Mouse (Mus musculus) lung, embryonic 14.5 days (tissue): ENCODE data around the gene Plekhn1. TPM values are rescaled to one million over a fixed set of nuclear protein-coding genes. Genes with fewer than 3 reads are reported as not detected.

Experiments used
- ATAC-seq: fragments of 200-750 bp; cut with Nextera tagmentation; 2 replicates; pipeline ENCODE4 v1.8.0; 2017; ENCODE audit warnings: mild to moderate bottlenecking, moderate TSS enrichment, moderate library complexity; ENCODE audit not compliant: insufficient read depth
- DNase-seq: peaks from one replicate; pipeline ENCODE4 v3.0.0-alpha.2; 2015
- H3K27ac ChIP-seq: fragments of 300-500 bp; sonication (generic); 2 replicates; pipeline ENCODE4 v1.5.1; 2014; ENCODE audit warnings: low read depth, mild to moderate bottlenecking, moderate library complexity
- H3K27me3 ChIP-seq: fragments of 300-500 bp; sonication (generic); 2 replicates; pipeline ENCODE4 v1.6.1; 2014; ENCODE audit warnings: low read length, control low read depth; ENCODE audit not compliant: insufficient read depth
- H3K36me3 ChIP-seq: fragments of 300-500 bp; sonication (generic); 2 replicates; pipeline ENCODE4 v1.6.1; 2014; ENCODE audit warnings: control low read depth; ENCODE audit not compliant: insufficient read depth
- H3K4me1 ChIP-seq: fragments of 300-500 bp; sonication (generic); 2 replicates; pipeline ENCODE4 v1.6.1; 2014; ENCODE audit warnings: antibody characterized with exemption, control low read depth; ENCODE audit not compliant: insufficient read depth
- H3K4me2 ChIP-seq: fragments of 300-500 bp; sonication (generic); 2 replicates; pipeline ENCODE4 v1.6.1; 2014; ENCODE audit warnings: mild to moderate bottlenecking
- H3K4me3 ChIP-seq: fragments of 300-500 bp; sonication (generic); 2 replicates; pipeline ENCODE4 v1.5.1; 2014; ENCODE audit warnings: low read depth, low read length
- H3K9ac ChIP-seq: fragments of 300-500 bp; sonication (generic); 2 replicates; pipeline ENCODE4 v1.6.1; 2014
- H3K9me3 ChIP-seq: fragments of 300-500 bp; sonication (generic); 2 replicates; pipeline ENCODE4 v1.6.1; 2016; ENCODE audit warnings: low read depth, low read length, control low read depth
- CTCF ChIP-seq: IDR thresholded peaks from 2 replicates; pipeline ENCODE4 v1.5.1; 2016; ENCODE audit warnings: antibody characterized with exemption, low read depth
- WGBS: fragments of 180-500 bp; shearing (Covaris S2); extraction: QIAGEN DNeasy Blood & Tissue Kit; methylation state at CpG from one replicate; pipeline ENCODE4 v1.1.7; 2014; 5-methylcytosine and 5-hydroxymethylcytosine counted together
- microRNA-seq: library from miRNA; unstranded; fragments of <30 nt; microRNA quantifications from one replicate; pipeline ENCODE4, GENCODE M21; 2016; ENCODE audit warnings: borderline number of aligned reads
- polyA plus RNA-seq: library from polyadenylated mRNA; unstranded; fragments of >200 nt; fragmentation: Nextera tagmentation; extraction: Ambion mirVana; gene quantifications from 2 replicates; pipeline ENCODE4 v1.2.1, GENCODE M21; 2014

The Plekhn1 gene
- polyA plus RNA-seq, 1 experiment from 2014 or later = 21.0 TPM

DNA sequence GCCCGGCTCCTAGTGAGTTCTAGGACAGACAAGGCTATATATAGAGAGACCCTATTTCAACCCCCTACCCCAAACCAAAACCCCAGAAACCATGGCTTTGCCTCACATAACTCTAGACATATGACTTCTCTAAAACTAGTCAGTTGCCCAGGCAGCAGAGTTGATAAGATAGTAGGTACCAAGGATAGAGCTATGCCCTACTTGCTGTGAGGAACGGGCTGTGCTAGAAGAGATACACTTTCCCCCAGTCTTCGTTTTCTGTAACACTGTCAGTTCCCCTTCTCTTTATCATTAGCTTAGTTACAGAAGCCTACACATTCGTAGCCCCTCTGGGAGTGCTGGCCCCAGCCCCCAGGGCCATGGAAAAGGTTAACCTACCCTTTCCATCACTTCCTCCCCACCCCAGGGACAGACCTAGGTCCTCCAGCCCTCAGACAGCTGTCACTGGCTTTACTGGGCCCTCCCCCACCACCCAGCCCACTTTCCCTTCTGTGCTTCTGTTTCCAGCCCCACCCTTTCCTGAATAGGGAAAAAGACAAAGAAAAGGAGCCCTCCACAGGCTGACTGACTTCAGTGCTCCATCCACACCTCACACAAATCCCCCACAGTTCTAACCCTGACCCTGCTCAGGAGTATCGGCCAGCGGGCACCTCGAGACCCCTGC is 50.2 kb downstream of the Plekhn1 start:
- WGBS = 83% methylated on average over 7 of the region's 7 CpGs
- TF ChIP-seq CTCF = no peak
- peaks cover 31% of the 10 kb centered on the region for H3K36me3 ChIP-seq
- no peak overlapping the region for H3K27ac ChIP-seq
- DNase-seq = no peak
- no peaks in the 10 kb centered on the region for H3K9me3 ChIP-seq
- H3K4me3 ChIP-seq = no peak overlapping the region
- ATAC-seq = no peak
- no peaks in the 10 kb centered on the region for H3K27me3 ChIP-seq
- peaks cover 8% of the 10 kb centered on the region for H3K4me1 ChIP-seq
- H3K4me2 ChIP-seq = no peak overlapping the region
- no peak overlapping the region for H3K9ac ChIP-seq

DNA sequence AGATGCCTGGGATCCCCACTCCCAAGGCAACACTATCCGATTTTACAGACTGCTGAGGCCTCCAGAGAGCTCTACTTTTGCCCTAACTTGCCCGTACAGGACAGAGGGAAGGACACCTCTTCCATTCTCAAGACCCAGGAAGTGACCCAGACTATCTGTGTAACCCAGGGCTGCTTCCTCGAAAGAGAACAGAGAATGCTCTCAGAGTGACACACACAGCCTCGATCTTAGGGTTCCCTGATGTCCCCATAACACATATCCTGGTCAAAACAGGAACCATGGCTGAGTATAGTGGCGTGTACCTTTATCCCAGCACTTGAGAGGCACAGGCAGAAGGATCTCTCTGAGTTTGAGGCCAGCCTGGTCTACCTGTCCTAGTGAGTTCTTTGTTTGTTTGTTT is 50.9 kb downstream of the Plekhn1 start:
- H3K36me3 ChIP-seq = peaks cover 38% of the 10 kb centered on the region
- H3K4me2 ChIP-seq = no peak overlapping the region
- 0 out of 2 replicates have a peak, but pooled peaks cover 2% of the 10 kb centered on the region for H3K4me1 ChIP-seq
- H3K9me3 ChIP-seq = no peaks in the 10 kb centered on the region
- DNase-seq (no peak), ATAC-seq (no peak)
- no peaks in the 10 kb centered on the region for H3K27me3 ChIP-seq
- TF ChIP-seq CTCF = no peak
- no peak overlapping the region for H3K9ac ChIP-seq
- no peak overlapping the region for H3K27ac ChIP-seq
- WGBS = 83% methylated on average over 5 of the region's 5 CpGs
- no peak overlapping the region for H3K4me3 ChIP-seq

DNA sequence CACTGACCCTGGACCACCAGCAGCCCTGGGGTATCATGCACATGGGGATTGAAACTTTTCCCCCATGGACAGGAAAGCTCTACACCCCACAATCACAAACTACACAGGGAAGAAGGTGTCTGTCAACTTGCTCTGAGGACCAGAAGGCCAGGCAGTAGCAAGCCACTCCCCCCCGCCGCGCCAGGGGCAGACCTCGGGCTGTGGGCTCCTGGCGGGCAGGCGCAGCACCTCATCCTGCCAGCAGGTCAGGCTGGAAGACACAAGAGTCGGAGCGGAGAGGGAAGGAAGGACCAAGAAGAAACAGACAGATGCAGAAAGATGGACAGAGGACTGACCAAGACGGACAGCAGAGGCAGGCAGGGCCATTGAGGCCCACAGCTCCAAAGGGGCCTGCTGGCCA is 57.0 kb downstream of the Plekhn1 start:
- no peak overlapping the region for H3K9ac ChIP-seq
- no peak for TF ChIP-seq CTCF
- no peak overlapping the region for H3K4me3 ChIP-seq
- H3K9me3 ChIP-seq = no peaks in the 10 kb centered on the region
- H3K4me2 ChIP-seq = no peak overlapping the region
- H3K4me1 ChIP-seq = no peaks in the 10 kb centered on the region
- H3K27ac ChIP-seq = no peak overlapping the region
- 90% methylated on average over 9 of the region's 9 CpGs for WGBS
- no peak for ATAC-seq
- H3K36me3 ChIP-seq = peaks cover 73% of the 10 kb centered on the region
- no peaks in the 10 kb centered on the region for H3K27me3 ChIP-seq
- no peak for DNase-seq

DNA sequence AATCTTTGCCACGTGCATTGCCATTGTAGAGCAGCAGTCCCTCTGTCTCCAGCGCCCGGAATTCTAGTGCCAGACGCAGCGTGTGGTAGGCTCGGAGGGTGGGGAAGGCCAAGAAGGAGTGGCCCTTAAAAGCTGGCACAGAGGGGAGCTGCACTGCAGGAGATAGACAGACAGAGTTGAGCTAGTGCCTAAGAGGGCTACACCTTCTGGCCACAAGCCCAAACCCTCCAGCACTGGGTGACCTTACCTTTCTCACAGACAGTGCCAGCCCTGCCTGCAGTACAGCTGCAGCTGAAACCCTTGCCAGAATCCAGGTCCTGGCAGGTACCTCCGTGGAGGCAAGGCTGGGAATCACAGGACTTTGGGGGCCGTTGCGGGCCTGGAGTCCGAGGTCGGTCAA is 62.8 kb downstream of the Plekhn1 start:
- no peaks in the 10 kb centered on the region for H3K4me1 ChIP-seq
- no peak overlapping the region for H3K4me2 ChIP-seq
- H3K27me3 ChIP-seq = no peaks in the 10 kb centered on the region
- no peak overlapping the region for H3K9ac ChIP-seq
- DNase-seq (no peak), ATAC-seq (no peak)
- H3K27ac ChIP-seq = no peak overlapping the region
- no peak overlapping the region for H3K4me3 ChIP-seq
- WGBS = 90% methylated on average over 11 of the region's 11 CpGs
- TF ChIP-seq CTCF = no peak
- no peaks in the 10 kb centered on the region for H3K9me3 ChIP-seq
- H3K36me3 ChIP-seq = peaks cover 100% of the 10 kb centered on the region

Small RNAs within 50 kb of the gene (microRNA-seq; reads per million reads assigned to microRNA genes)
- 6.2 reads per million, percentile 19 among the genes with 10 or more reads in this experiment for gene Mir7658

Other genes with a start within 250 kb of the Plekhn1 start
- gene B3galt6, start 242.2 kb downstream of the Plekhn1 start, polyA plus RNA-seq = 17.1 and 18.2 TPM in 2 replicates
- gene Sdf4, start 242.0 kb downstream of the Plekhn1 start, polyA plus RNA-seq = 152 TPM in 2 replicates
- 0.47 and 0.60 TPM in 2 replicates for gene Tnfrsf4, start 221.0 kb downstream of the Plekhn1 start, polyA plus RNA-seq
- gene Tnfrsf18, start 208.7 kb downstream of the Plekhn1 start, polyA plus RNA-seq = 1.3 TPM in 2 replicates
- gene Ttll10, start 175.4 kb downstream of the Plekhn1 start, polyA plus RNA-seq = 2.1 and 3.0 TPM in 2 replicates
- gene 9430015G10Rik, start 124.9 kb downstream of the Plekhn1 start, polyA plus RNA-seq = 49.4 and 55.7 TPM in 2 replicates
- 0.43 and 0.72 TPM in 2 replicates for gene Rnf223, start 104.3 kb downstream of the Plekhn1 start, polyA plus RNA-seq
- gene Agrn, start 37.4 kb downstream of the Plekhn1 start, polyA plus RNA-seq = 81.9 and 84.0 TPM in 2 replicates
- 0.43 TPM in 1 of 2 replicates, not detected in the other for gene Isg15, start 34.0 kb downstream of the Plekhn1 start, polyA plus RNA-seq
- gene AW011738, start 31.6 kb downstream of the Plekhn1 start, polyA plus RNA-seq = 0.72 and 0.81 TPM in 2 replicates
- gene Perm1, start 19.0 kb downstream of the Plekhn1 start, polyA plus RNA-seq = 0.32 and 0.51 TPM in 2 replicates
- 82.4 and 90.1 TPM in 2 replicates for gene Noc2l, start 1.2 kb upstream of the Plekhn1 start, polyA plus RNA-seq
- gene Samd11, start 20.8 kb upstream of the Plekhn1 start, polyA plus RNA-seq = 0.11 and 0.15 TPM in 2 replicates
- not detected in 2 replicates for gene Vmn2r-ps159, start 96.2 kb upstream of the Plekhn1 start, polyA plus RNA-seq